Mouse (Mus musculus): ENCODE results near the gene Olfr697.
"Not testable (repeated sequence)": the region's sequence is repeated elsewhere in the genome, so short reads cannot be mapped to it uniquely, and the experiment has no call there.

- not testable (repeated sequence) for TF ChIP-seq POLR2A (IDR thresholded peaks at IDR 0.05; ENCODE audit: insufficient read depth, low read length); CTCF (IDR thresholded peaks at IDR 0.05; ENCODE audit: low read depth, low read length)
These were observed 18.8 kb upstream of the Olfr697 start for GRCm38 (mm10) chr7:106761008-106761407.

Measured in ES-Bruce4 (cell line).